Mouse (Mus musculus) heart, postnatal 0 days (tissue): Measurements from ENCODE around the gene Slc25a33.

Experiments used
- CTCF ChIP-seq: IDR thresholded peaks from 2 replicates; pipeline ENCODE4 v1.5.1; 2016; ENCODE audit warnings: antibody characterized with exemption, control low read depth, low read depth
- EP300 ChIP-seq: IDR thresholded peaks from 2 replicates; pipeline ENCODE4 v1.6.1; 2016; ENCODE audit warnings: antibody characterized with exemption, low read depth

GRCm38 (mm10) chr4:149822586-149823196 is 48.6 kb upstream of the Slc25a33 start:
- no peak for TF ChIP-seq CTCF
- no peak for TF ChIP-seq EP300
